Mouse (Mus musculus): ENCODE data around the gene Tfap2c. TPM values are rescaled to one million over a fixed set of nuclear protein-coding genes. Genes with fewer than 3 reads are reported as not detected.

The Tfap2c gene
- polyA plus RNA-seq, 1 experiment from 2014 or later = 1.3 TPM

DNA sequence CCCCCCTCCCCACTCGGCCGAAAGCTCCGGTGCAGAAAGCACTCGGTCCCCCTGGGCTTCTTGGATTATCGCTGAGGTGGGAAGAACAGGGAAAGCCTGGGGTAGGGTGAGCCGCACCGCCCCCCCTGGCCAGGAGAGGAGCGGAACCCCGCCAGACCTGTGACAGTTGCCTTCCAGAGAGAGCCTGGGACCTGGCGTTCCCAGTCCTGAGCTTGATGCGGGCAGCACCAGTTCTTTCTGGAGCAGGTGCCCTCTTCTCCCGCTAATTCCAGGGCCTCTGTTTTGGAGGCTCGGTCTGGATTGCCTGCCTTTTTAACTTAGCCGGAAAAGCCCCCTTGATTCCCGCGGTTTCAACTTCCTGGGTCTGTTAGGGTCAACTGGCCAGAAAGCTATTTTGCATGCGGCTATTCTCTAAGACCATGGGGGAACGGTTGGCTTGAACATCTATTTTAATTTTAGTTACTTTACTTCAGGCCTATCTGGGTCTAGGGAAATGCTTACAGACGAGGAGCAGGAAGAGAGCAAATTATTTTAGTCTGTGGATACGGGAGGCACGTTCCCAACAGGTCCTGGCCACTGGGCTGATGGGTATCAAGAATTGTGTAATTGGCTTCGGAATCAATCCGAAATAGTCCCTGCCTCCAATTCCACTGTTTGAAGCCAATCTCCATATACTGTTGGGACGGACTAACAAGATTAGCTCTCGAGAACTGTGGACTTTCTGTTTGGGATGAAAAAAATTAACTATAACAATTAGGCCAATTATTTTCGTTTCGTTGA is 1.4 kb upstream of the Tfap2c start:
- peaks cover 21% of the 10 kb centered on the region for H3K4me1 ChIP-seq (ENCODE audit: control insufficient read depth, insufficient read depth, low read length)
- H3K9ac ChIP-seq (ENCODE audit: low read length) = no peak overlapping the region
- no peak overlapping the region for H3K4me3 ChIP-seq (ENCODE audit: low read depth, low read length)
- DNase-seq (ENCODE audit: low spot score) (peak; percentile 42), ATAC-seq (ENCODE audit: insufficient read depth, low FRiP score, low TSS enrichment) (no peak)
- H3K36me3 ChIP-seq (ENCODE audit: control insufficient read depth, insufficient read depth, low read length) = no peaks in the 10 kb centered on the region
- no peak overlapping the region for H3K27ac ChIP-seq (ENCODE audit: low read depth, low read length)
- H3K4me2 ChIP-seq (ENCODE audit: low read depth) = peak overlapping the region; percentile 8; the same call in 1 of the 2 replicates
- H3K27me3 ChIP-seq (ENCODE audit: control insufficient read depth, insufficient read depth, low read length) = peaks cover 94% of the 10 kb centered on the region
- WGBS = 4% methylated on average over 27 of the region's 27 CpGs
- H3K9me3 ChIP-seq (ENCODE audit: control insufficient read depth, low read length) = no peaks in the 10 kb centered on the region

DNA sequence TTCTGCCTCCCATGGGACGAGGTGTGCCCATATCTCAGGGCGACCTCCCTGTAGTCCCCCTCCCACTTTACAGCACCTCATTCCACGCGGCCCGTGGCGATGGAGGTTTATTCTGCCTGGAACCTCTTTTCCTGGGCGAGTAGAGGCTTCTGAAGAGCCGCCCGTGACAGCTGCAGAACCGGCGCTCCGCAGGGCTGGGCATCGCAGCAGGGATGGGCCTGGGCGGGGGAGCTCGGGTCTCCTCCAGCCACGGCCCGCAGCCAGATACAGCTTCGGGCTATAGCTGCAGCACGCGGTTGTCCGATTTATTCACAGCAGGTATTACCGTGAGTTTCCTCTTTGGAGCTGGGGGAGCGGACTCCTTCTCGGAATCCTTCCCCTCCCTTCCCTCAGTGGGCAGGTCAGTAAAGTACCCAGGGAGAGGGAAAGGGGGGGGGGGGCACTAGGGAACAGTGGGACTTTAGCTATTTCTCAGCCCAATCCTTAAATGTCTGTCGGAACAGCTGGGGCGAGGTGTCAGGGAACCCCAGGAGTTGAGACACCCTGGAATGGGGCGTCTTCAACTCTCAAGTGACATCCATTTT is 629 bp upstream of the Tfap2c start:
- whole genome bisulfite sequencing = under 1% methylated on average over 26 of the region's 27 CpGs
- DNase-seq (ENCODE audit: low spot score) = peak; percentile 48
- H3K4me1 ChIP-seq (ENCODE audit: control insufficient read depth, insufficient read depth, low read length) = peaks cover 21% of the 10 kb centered on the region

DNA sequence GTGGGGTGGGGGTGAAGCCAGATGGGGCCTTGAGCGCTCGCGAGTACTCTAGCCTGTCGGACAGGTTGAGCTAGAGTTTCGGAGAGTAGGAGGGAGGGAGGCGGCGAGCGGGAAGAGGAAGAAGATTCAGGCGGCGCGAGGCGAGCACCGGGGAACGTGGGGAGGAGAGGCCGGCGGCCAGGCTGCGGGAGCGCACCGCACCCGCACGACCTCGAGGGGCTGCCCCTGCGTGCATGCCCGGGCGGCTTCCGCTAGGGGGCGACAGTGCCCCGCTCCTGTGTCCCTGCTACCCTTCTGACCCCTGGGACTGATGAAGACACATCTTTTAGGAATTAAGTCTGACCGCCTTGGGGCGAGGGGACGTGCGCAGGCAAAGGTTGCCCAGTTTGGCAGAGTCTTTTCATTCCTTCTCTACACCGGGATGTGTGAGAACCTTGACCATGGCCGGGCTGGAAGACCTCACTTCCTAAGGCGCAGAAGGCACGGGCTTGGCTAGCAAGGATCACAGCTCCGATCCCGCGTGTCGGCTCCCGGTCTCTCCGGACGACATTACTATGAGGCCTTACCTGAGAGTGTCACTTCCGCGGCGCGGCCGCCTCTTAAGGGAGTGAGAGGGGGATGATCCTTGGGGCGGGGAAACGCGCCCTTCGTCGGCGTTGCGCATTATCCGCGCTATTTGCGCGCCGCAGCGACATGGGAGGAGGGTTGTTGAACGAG is 1.1 kb downstream of the Tfap2c start:
- ATAC-seq (ENCODE audit: insufficient read depth, low FRiP score, low TSS enrichment) = peak; percentile 64; the same call in 1 of the 2 replicates
- Histone ChIP-seq H3K36me3 (ENCODE audit: control insufficient read depth, insufficient read depth, low read length) (no peaks in the 10 kb centered on the region), H3K4me1 (ENCODE audit: control insufficient read depth, insufficient read depth, low read length) (peaks cover 21% of the 10 kb centered on the region), H3K27me3 (ENCODE audit: control insufficient read depth, insufficient read depth, low read length) (peaks cover 93% of the 10 kb centered on the region), H3K4me3 (ENCODE audit: low read depth, low read length) (peak overlapping the region; percentile 20), H3K27ac (ENCODE audit: low read depth, low read length) (no peak overlapping the region), H3K9me3 (ENCODE audit: control insufficient read depth, low read length) (no peaks in the 10 kb centered on the region), H3K9ac (ENCODE audit: low read length) (no peak overlapping the region), H3K4me2 (ENCODE audit: low read depth) (peak overlapping the region; percentile 47)
- under 1% methylated on average over 62 of the region's 62 CpGs for WGBS
- peak; percentile 88 for DNase-seq (ENCODE audit: low spot score)

More for the DNA sequence above, 629 bp upstream of the Tfap2c start:
- Histone ChIP-seq H3K9me3 (ENCODE audit: control insufficient read depth, low read length) (no peaks in the 10 kb centered on the region), H3K4me3 (ENCODE audit: low read depth, low read length) (no peak overlapping the region), H3K36me3 (ENCODE audit: control insufficient read depth, insufficient read depth, low read length) (no peaks in the 10 kb centered on the region), H3K27ac (ENCODE audit: low read depth, low read length) (no peak overlapping the region), H3K27me3 (ENCODE audit: control insufficient read depth, insufficient read depth, low read length) (peaks cover 99% of the 10 kb centered on the region), H3K4me2 (ENCODE audit: low read depth) (no peak overlapping the region), H3K9ac (ENCODE audit: low read length) (no peak overlapping the region)
- ATAC-seq (ENCODE audit: insufficient read depth, low FRiP score, low TSS enrichment) = no peak

GRCm38 (mm10) chr2:172551081-172551720 is 1.8 kb downstream of the Tfap2c start:
- peaks cover 21% of the 10 kb centered on the region for H3K4me1 ChIP-seq (ENCODE audit: control insufficient read depth, insufficient read depth, low read length)

GRCm38 (mm10) chr2:172551872-172552271 is 2.5 kb downstream of the Tfap2c start:
- H3K4me2 ChIP-seq (ENCODE audit: low read depth) = peak overlapping the region; percentile 47
- no peak overlapping the region for H3K27ac ChIP-seq (ENCODE audit: low read depth, low read length)
- no peak overlapping the region for H3K9ac ChIP-seq (ENCODE audit: low read length)
- H3K4me3 ChIP-seq (ENCODE audit: low read depth, low read length) = peak overlapping the region; percentile 20
- no peaks in the 10 kb centered on the region for H3K9me3 ChIP-seq (ENCODE audit: control insufficient read depth, low read length)
- no peaks in the 10 kb centered on the region for H3K36me3 ChIP-seq (ENCODE audit: control insufficient read depth, insufficient read depth, low read length)
- H3K4me1 ChIP-seq (ENCODE audit: control insufficient read depth, insufficient read depth, low read length) = peaks cover 21% of the 10 kb centered on the region
- peak; percentile 24 for DNase-seq (ENCODE audit: low spot score)
- no peak for ATAC-seq (ENCODE audit: insufficient read depth, low FRiP score, low TSS enrichment)
- peaks cover 80% of the 10 kb centered on the region for H3K27me3 ChIP-seq (ENCODE audit: control insufficient read depth, insufficient read depth, low read length)
- WGBS = 2% methylated on average over 14 of the region's 14 CpGs

More at GRCm38 (mm10) chr2:172551081-172551720, 1.8 kb downstream of the Tfap2c start:
- DNase-seq (ENCODE audit: low spot score) (peak; percentile 61), ATAC-seq (ENCODE audit: insufficient read depth, low FRiP score, low TSS enrichment) (no peak)
- no peaks in the 10 kb centered on the region for H3K9me3 ChIP-seq (ENCODE audit: control insufficient read depth, low read length)
- under 1% methylated on average over 57 of the region's 57 CpGs for WGBS
- no peak overlapping the region; the same call in 1 of the 2 replicates for H3K9ac ChIP-seq (ENCODE audit: low read length)
- peak overlapping the region; percentile 20 for H3K4me3 ChIP-seq (ENCODE audit: low read depth, low read length)
- H3K4me2 ChIP-seq (ENCODE audit: low read depth) = peak overlapping the region; percentile 47
- H3K36me3 ChIP-seq (ENCODE audit: control insufficient read depth, insufficient read depth, low read length) = no peaks in the 10 kb centered on the region
- peaks cover 86% of the 10 kb centered on the region for H3K27me3 ChIP-seq (ENCODE audit: control insufficient read depth, insufficient read depth, low read length)
- H3K27ac ChIP-seq (ENCODE audit: low read depth, low read length) = no peak overlapping the region

DNA sequence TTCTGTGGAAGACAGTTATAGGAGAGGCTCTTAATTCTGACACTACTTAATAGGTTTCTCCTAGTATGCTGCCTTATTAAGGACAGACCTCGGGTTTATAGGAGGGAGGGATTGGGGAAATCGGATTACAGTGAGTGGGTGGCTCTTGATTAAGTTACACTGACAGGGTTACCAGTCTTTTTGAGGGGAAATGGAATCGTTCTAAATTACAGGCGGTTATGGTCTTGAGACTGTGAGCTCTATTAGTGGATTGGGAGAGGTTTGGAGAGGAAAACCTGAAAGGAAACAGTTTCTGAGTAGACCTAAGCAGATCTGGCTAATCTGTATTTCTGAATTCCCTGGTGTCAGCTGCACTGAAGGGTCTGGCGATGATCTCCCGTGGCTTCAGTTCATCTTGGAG is 3.3 kb downstream of the Tfap2c start:
- WGBS = 4% methylated on average over 6 of the region's 6 CpGs
- no peak overlapping the region for H3K27ac ChIP-seq (ENCODE audit: low read depth, low read length)
- H3K4me3 ChIP-seq (ENCODE audit: low read depth, low read length) = no peak overlapping the region
- no peak for ATAC-seq (ENCODE audit: insufficient read depth, low FRiP score, low TSS enrichment)
- H3K4me2 ChIP-seq (ENCODE audit: low read depth) = no peak overlapping the region
- H3K36me3 ChIP-seq (ENCODE audit: control insufficient read depth, insufficient read depth, low read length) = no peaks in the 10 kb centered on the region
- no peaks in the 10 kb centered on the region for H3K9me3 ChIP-seq (ENCODE audit: control insufficient read depth, low read length)
- peaks cover 72% of the 10 kb centered on the region for H3K27me3 ChIP-seq (ENCODE audit: control insufficient read depth, insufficient read depth, low read length)
- no peak overlapping the region for H3K9ac ChIP-seq (ENCODE audit: low read length)
- peaks cover 19% of the 10 kb centered on the region for H3K4me1 ChIP-seq (ENCODE audit: control insufficient read depth, insufficient read depth, low read length)
- peak; percentile 19 for DNase-seq (ENCODE audit: low spot score)

GRCm38 (mm10) chr2:172554211-172554610 is 4.8 kb downstream of the Tfap2c start:
- H3K27me3 ChIP-seq (ENCODE audit: control insufficient read depth, insufficient read depth, low read length) = peaks cover 61% of the 10 kb centered on the region
- WGBS = 77% methylated on average over 9 of the region's 9 CpGs

DNA sequence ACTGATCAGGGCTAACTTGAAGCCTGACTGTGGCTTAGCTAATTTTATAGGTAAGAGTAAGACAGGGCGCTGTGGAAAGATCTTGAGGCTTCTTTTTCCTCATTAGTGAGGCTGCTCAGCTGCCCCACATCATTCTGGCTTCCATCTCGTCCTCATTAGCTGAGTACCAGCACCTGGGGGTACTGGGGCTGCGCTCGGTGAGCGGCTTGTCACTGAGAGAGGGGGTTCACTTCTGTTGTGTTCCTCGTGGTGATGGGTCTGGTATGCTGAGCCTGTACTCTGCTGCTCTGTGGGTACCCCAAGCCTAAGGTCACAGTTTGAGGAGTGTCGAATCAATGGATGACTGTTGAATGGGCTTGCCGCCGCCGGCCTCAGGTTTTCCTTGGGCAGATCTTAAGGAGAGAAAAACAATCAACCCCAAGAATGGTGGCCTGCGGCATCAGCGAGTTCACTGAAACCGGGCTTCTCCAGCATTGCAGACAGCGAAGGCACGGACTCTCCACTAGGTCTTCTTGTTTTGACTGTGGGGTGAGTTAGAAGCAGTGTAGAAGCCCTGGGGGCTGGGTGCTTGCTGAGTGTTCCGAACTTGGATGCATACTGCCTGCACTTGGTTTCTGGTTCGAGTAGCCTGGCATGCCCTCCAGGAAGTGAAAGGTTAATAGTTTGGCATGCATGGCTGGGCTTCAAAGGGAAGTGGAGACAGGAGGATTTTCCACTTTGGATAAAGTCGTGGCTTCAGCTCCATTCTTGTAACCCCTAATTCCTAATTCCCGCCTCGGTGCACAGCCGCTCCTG is 9.5 kb downstream of the Tfap2c start:
- H3K27me3 ChIP-seq (ENCODE audit: control insufficient read depth, insufficient read depth, low read length) = peaks cover 21% of the 10 kb centered on the region
- no peak overlapping the region for H3K4me2 ChIP-seq (ENCODE audit: low read depth)
- 52% methylated on average over 21 of the region's 21 CpGs for WGBS
- DNase-seq (ENCODE audit: low spot score) (no peak), ATAC-seq (ENCODE audit: insufficient read depth, low FRiP score, low TSS enrichment) (no peak)
- H3K9ac ChIP-seq (ENCODE audit: low read length) = no peak overlapping the region
- no peak overlapping the region for H3K4me3 ChIP-seq (ENCODE audit: low read depth, low read length)
- H3K27ac ChIP-seq (ENCODE audit: low read depth, low read length) = no peak overlapping the region
- no peaks in the 10 kb centered on the region; the same call in 1 of the 2 replicates for H3K4me1 ChIP-seq (ENCODE audit: control insufficient read depth, insufficient read depth, low read length)
- H3K36me3 ChIP-seq (ENCODE audit: control insufficient read depth, insufficient read depth, low read length) = no peaks in the 10 kb centered on the region
- no peaks in the 10 kb centered on the region for H3K9me3 ChIP-seq (ENCODE audit: control insufficient read depth, low read length)

More at GRCm38 (mm10) chr2:172554211-172554610, 4.8 kb downstream of the Tfap2c start:
- Histone ChIP-seq H3K27ac (ENCODE audit: low read depth, low read length) (no peak overlapping the region), H3K4me1 (ENCODE audit: control insufficient read depth, insufficient read depth, low read length) (peaks cover 15% of the 10 kb centered on the region), H3K36me3 (ENCODE audit: control insufficient read depth, insufficient read depth, low read length) (no peaks in the 10 kb centered on the region), H3K4me2 (ENCODE audit: low read depth) (no peak overlapping the region), H3K4me3 (ENCODE audit: low read depth, low read length) (no peak overlapping the region), H3K9me3 (ENCODE audit: control insufficient read depth, low read length) (no peaks in the 10 kb centered on the region), H3K9ac (ENCODE audit: low read length) (no peak overlapping the region)
- no peak for ATAC-seq (ENCODE audit: insufficient read depth, low FRiP score, low TSS enrichment)
- DNase-seq (ENCODE audit: low spot score) = no peak

Measured in neural tube, embryonic 11.5 days (tissue).